Mouse (Mus musculus) MEL (cell line): ENCODE data around the gene Cacna1f. TPM values are rescaled to one million over a fixed set of nuclear protein-coding genes. Genes with fewer than 3 reads are reported as not detected.
A peak's percentile ranks its signal among the peaks of the same experiment; 100 is the strongest.

ENCODE experiments used
- DNase-seq: peaks from one replicate; pipeline ENCODE4 v3.0.0; 2011; ENCODE audit warnings: low read depth, low spot score
- H3K27ac ChIP-seq: 2 replicates; pipeline ENCODE4 v1.5.1; 2012; ENCODE audit warnings: low read depth, mild to moderate bottlenecking, control low read depth, low read length, moderate library complexity; ENCODE audit not compliant: control insufficient read depth
- H3K27me3 ChIP-seq, 2 experiments: fragments of 150-350 bp in 1 of 2; sonication (generic) in 1 of 2; 2 replicates each; pipeline ENCODE4 v1.6.1; 2012; ENCODE audit warnings: low read length in 2 of 2, mild to moderate bottlenecking in 2 of 2, improper control_type of control experiment in 1 of 2, moderate library complexity in 1 of 2; ENCODE audit not compliant: insufficient read depth in 2 of 2, control insufficient read depth in 1 of 2
- H3K36me3 ChIP-seq, 2 experiments: 2 replicates each; pipeline ENCODE4 v1.6.1; 2012 to 2014; ENCODE audit warnings: low read length in 2 of 2, improper control_type of control experiment in 1 of 2, inconsistent platforms in 1 of 2, mild to moderate bottlenecking in 1 of 2; ENCODE audit not compliant: insufficient read depth in 2 of 2, control insufficient read depth in 1 of 2
- H3K4me1 ChIP-seq, 2 experiments: fragments of 150-350 bp in 1 of 2; sonication (generic) in 1 of 2; 2 replicates each; pipeline ENCODE4 v1.6.1; 2012; ENCODE audit warnings: low read length in 2 of 2, improper control_type of control experiment in 1 of 2, mild to moderate bottlenecking in 1 of 2; ENCODE audit not compliant: insufficient read depth in 2 of 2, control insufficient read depth in 1 of 2
- H3K4me3 ChIP-seq, 2 experiments: fragments of 150-350 bp in 1 of 2; sonication (generic) in 1 of 2; 2 replicates each; pipeline ENCODE4 v1.5.1; 2012; ENCODE audit warnings: low read depth in 2 of 2, low read length in 2 of 2, mild to moderate bottlenecking in 2 of 2, moderate library complexity in 2 of 2, control low read depth in 1 of 2, improper control_type of control experiment in 1 of 2; ENCODE audit not compliant: control insufficient read depth in 1 of 2, insufficient read depth in 1 of 2
- H3K79me2 ChIP-seq: 2 replicates; pipeline ENCODE4 v1.6.1; 2012; ENCODE audit warnings: mild to moderate bottlenecking, low read length, moderate library complexity; ENCODE audit not compliant: control insufficient read depth, poor library complexity, insufficient read depth
- H3K9ac ChIP-seq: 2 replicates; pipeline ENCODE4 v1.6.1; 2012; ENCODE audit warnings: low read depth, mild to moderate bottlenecking, control low read depth, low read length, moderate library complexity; ENCODE audit not compliant: control insufficient read depth, poor library complexity, severe bottlenecking
- H3K9me3 ChIP-seq: fragments of 150-350 bp; sonication (generic); replicated peaks from 2 replicates; pipeline ENCODE4 v1.6.1; 2012; ENCODE audit warnings: mild to moderate bottlenecking, low read length, improper control_type of control experiment, moderate library complexity; ENCODE audit not compliant: insufficient read depth
- BHLHE40 ChIP-seq: IDR thresholded peaks from 2 replicates; pipeline ENCODE4 v1.6.1; 2012; ENCODE audit warnings: low read depth, mild to moderate bottlenecking, inconsistent platforms, low read length, improper control_type of control experiment, borderline replicate concordance
- CHD1 ChIP-seq: IDR thresholded peaks from 2 replicates; pipeline ENCODE4 v1.6.1; 2012; ENCODE audit warnings: low read depth, mild to moderate bottlenecking, inconsistent platforms, low read length, improper control_type of control experiment
- CHD2 ChIP-seq: IDR thresholded peaks from 2 replicates; pipeline ENCODE4 v1.6.1; 2011; ENCODE audit warnings: low read length, improper control_type of control experiment
- E2F4 ChIP-seq: IDR thresholded peaks from 2 replicates; pipeline ENCODE4 v1.6.1; 2011; ENCODE audit warnings: low read depth, low read length, improper control_type of control experiment, borderline replicate concordance
- EP300 ChIP-seq, 2 experiments: IDR thresholded peaks; 2 replicates each; pipeline ENCODE4 v1.6.1; 2011; ENCODE audit warnings: improper control_type of control experiment in 2 of 2, low read length in 2 of 2, low read depth in 1 of 2, mild to moderate bottlenecking in 1 of 2
- ETS1 ChIP-seq: IDR thresholded peaks from 2 replicates; pipeline ENCODE4 v1.6.1; 2012; ENCODE audit warnings: low read depth, mild to moderate bottlenecking, inconsistent platforms, low read length, improper control_type of control experiment, moderate library complexity
- GABPA ChIP-seq: IDR thresholded peaks from 2 replicates; pipeline ENCODE4 v1.6.1; 2012; ENCODE audit warnings: low read depth, mild to moderate bottlenecking, inconsistent platforms, low read length, improper control_type of control experiment, moderate library complexity
- GATA1 ChIP-seq: IDR thresholded peaks from 2 replicates; pipeline ENCODE4 v1.6.1; 2011; ENCODE audit warnings: low read depth, low read length, improper control_type of control experiment
- HCFC1 ChIP-seq: IDR thresholded peaks from 2 replicates; pipeline ENCODE4 v1.6.1; 2012; ENCODE audit warnings: low read depth, mild to moderate bottlenecking, inconsistent platforms, low read length, improper control_type of control experiment, moderate library complexity
- JUND ChIP-seq: IDR thresholded peaks from 2 replicates; pipeline ENCODE4 v1.6.1; 2011; ENCODE audit warnings: low read depth, mild to moderate bottlenecking, improper control_type of control experiment, low read length
- KAT2A ChIP-seq: conservative IDR thresholded peaks from 2 replicates; pipeline ENCODE4 v1.6.1; 2012; ENCODE audit warnings: low read depth, low read length, improper control_type of control experiment, inconsistent platforms
- MAFK ChIP-seq: IDR thresholded peaks from 2 replicates; pipeline ENCODE4 v1.6.1; 2011; ENCODE audit warnings: low read depth, mild to moderate bottlenecking, low read length, improper control_type of control experiment, borderline replicate concordance
- MXI1 ChIP-seq: IDR thresholded peaks from 2 replicates; pipeline ENCODE4 v1.6.1; 2011; ENCODE audit warnings: mild to moderate bottlenecking, low read depth, low read length, improper control_type of control experiment
- MYB ChIP-seq: IDR thresholded peaks from 2 replicates; pipeline ENCODE4 v1.6.1; 2011; ENCODE audit warnings: mild to moderate bottlenecking, low read depth, low read length, improper control_type of control experiment
- MYC ChIP-seq: IDR thresholded peaks from 2 replicates; pipeline ENCODE4 v1.6.1; 2011; ENCODE audit warnings: low read depth, mild to moderate bottlenecking, low read length, improper control_type of control experiment, moderate library complexity
- NELFE ChIP-seq: IDR thresholded peaks from 2 replicates; pipeline ENCODE4 v1.6.1; 2011; ENCODE audit warnings: low read depth, low read length, improper control_type of control experiment
- POLR2AphosphoS2 ChIP-seq: IDR thresholded peaks from 2 replicates; pipeline ENCODE4 v1.6.1; 2011; ENCODE audit warnings: low read length, improper control_type of control experiment
- RAD21 ChIP-seq: IDR thresholded peaks from 2 replicates; pipeline ENCODE4 v1.6.1; 2011; ENCODE audit warnings: mild to moderate bottlenecking, low read depth, low read length, improper control_type of control experiment
- RCOR1 ChIP-seq: IDR thresholded peaks from 2 replicates; pipeline ENCODE4 v1.6.1; 2012; ENCODE audit warnings: low read depth, mild to moderate bottlenecking, inconsistent platforms, low read length, improper control_type of control experiment
- SIN3A ChIP-seq: IDR thresholded peaks from 2 replicates; pipeline ENCODE4 v1.6.1; 2012; ENCODE audit warnings: low read length, improper control_type of control experiment, inconsistent platforms
- SMC3 ChIP-seq: IDR thresholded peaks from 2 replicates; pipeline ENCODE4 v1.6.1; 2011; ENCODE audit warnings: low read depth, low read length, improper control_type of control experiment
- TAL1 ChIP-seq: IDR thresholded peaks from 2 replicates; pipeline ENCODE4 v1.6.1; 2012; ENCODE audit warnings: mild to moderate bottlenecking, inconsistent platforms, low read length, moderate library complexity, mixed read lengths
- USF2 ChIP-seq, 2 experiments: IDR thresholded peaks; 2 replicates each; pipeline ENCODE4 v1.6.1; 2011 to 2012; ENCODE audit warnings: improper control_type of control experiment in 2 of 2, low read length in 2 of 2, borderline replicate concordance in 1 of 2, inconsistent platforms in 1 of 2, low read depth in 1 of 2, mild to moderate bottlenecking in 1 of 2; ENCODE audit not compliant: insufficient read depth in 1 of 2
- ZKSCAN1 ChIP-seq: IDR thresholded peaks from 2 replicates; pipeline ENCODE4 v1.6.1; 2012; ENCODE audit warnings: low read depth, mild to moderate bottlenecking, inconsistent platforms, low read length, improper control_type of control experiment, moderate library complexity
- ZMIZ1 ChIP-seq: IDR thresholded peaks from 2 replicates; pipeline ENCODE4 v1.6.1; 2012; ENCODE audit warnings: low read depth, mild to moderate bottlenecking, inconsistent platforms, low read length, improper control_type of control experiment, moderate library complexity
- polyA plus RNA-seq, 2 experiments: library from polyadenylated mRNA; stranded (reverse) in 1 of 2; unstranded in 1 of 2; fragments of >175 nt in 1 of 2; fragments of >200 nt in 1 of 2; gene quantifications; 2 replicates each; pipeline versions ENCODE4 v1.2.1 to v1.2.4; 2012; ENCODE audit warnings: low replicate concordance in 2 of 2, low read depth in 1 of 2; ENCODE audit not compliant: insufficient read length in 2 of 2, insufficient read depth in 1 of 2, missing spikeins in 1 of 2
- total RNA-seq: library from RNA; depleted of rRNA; stranded (reverse); fragments of 300-350 nt; gene quantifications from 2 replicates; pipeline ENCODE4 v1.2.3, GENCODE M21; 2012

Gene Cacna1f
- total and polyA plus RNA-seq, 3 experiments, result 0.17 TPM; not detected in 2

GRCm38 (mm10) chrX:7670921-7671623, 64.2 kb downstream of the Cacna1f start, which contains the start of gene Plp2 (continued):
- TF ChIP-seq ZMIZ1 (peak; percentile 53; the same call in 1 of the 2 replicates), MAFK (no peak), HCFC1 (peak; percentile 64), POLR2AphosphoS2 (no peak), MYC (0 out of 2 replicates have a peak, but pooled peaks have one; percentile 21), GABPA (no peak), GATA1 (peak; percentile 53), ZKSCAN1 (no peak), SMC3 (no peak), E2F4 (no peak), TAL1 (no peak), RAD21 (no peak), MXI1 (peak; percentile 48; the same call in 1 of the 2 replicates), CHD1 (0 out of 2 replicates have a peak, but pooled peaks have one; percentile 65), MYB (no peak), NELFE (no peak; the same call in none of the 2 replicates), KAT2A (no peak), SIN3A (peak; percentile 65; the same call in 1 of the 2 replicates)

GRCm38 (mm10) chrX:7672739-7673138, 65.9 kb downstream of the Cacna1f start:
- 0 out of 2 replicates have a peak, but pooled peaks have one; percentile 16 for TF ChIP-seq BHLHE40
- peak; percentile 37; the same call in 1 of the 2 replicates for TF ChIP-seq MYC
- TF ChIP-seq SMC3, result no peak
- no peak for TF ChIP-seq JUND
- no peak for TF ChIP-seq E2F4
- TF ChIP-seq ETS1, result peak; percentile 24; the same call in 1 of the 2 replicates
- TF ChIP-seq CHD2, result peak; percentile 51; the same call in 1 of the 2 replicates
- TF ChIP-seq ZKSCAN1, result no peak
- no peak for TF ChIP-seq TAL1
- TF ChIP-seq MXI1, result no peak
- no peak for TF ChIP-seq USF2 (IDR thresholded peaks at IDR 0.05; ENCODE audit: borderline replicate concordance in 1 of 2, insufficient read depth in 1 of 2, low read depth in 1 of 2, low read length in 2 of 2)
- TF ChIP-seq RCOR1, result no peak
- no peak for TF ChIP-seq MAFK
- peak in 1 of 2 experiments; percentile 30; a peak in 2 of 4 replicates for TF ChIP-seq EP300 (IDR thresholded peaks at IDR 0.05; ENCODE audit: low read depth in 1 of 2, low read length in 2 of 2)
- Histone ChIP-seq H3K27me3 (no peaks in the 10 kb centered on the region), H3K79me2 (peaks cover 5% of the 10 kb centered on the region; the same call in 1 of the 2 replicates), H3K4me3 (peak overlapping the region in 1 of 2 experiments; percentile 5; a peak in 1 of 4 replicates), H3K4me1 (peaks cover 11 to 25% of the 10 kb centered on the region in 2 experiments), H3K9ac (peak overlapping the region; percentile 31; the same call in 1 of the 2 replicates), H3K9me3 (no peaks in the 10 kb centered on the region), H3K27ac (peak overlapping the region; percentile 95), H3K36me3 (peaks cover 0 to 22% of the 10 kb centered on the region in 2 experiments; a peak in 2 of 4 replicates)
- peak; percentile 47 for DNase-seq
